Mouse (Mus musculus) spleen, adult 2 months (tissue): Measurements from ENCODE around the gene Txk. TPM values are rescaled to one million over a fixed set of nuclear protein-coding genes. Genes with fewer than 3 reads are reported as not detected.

Experiments
- DNase-seq, 2 experiments: peaks; one replicate each; pipeline versions ENCODE4 v3.0.0 to v3.0.0-alpha.2; 2012 to 2021; ENCODE audit warnings: low spot score in 2 of 2, low read depth in 1 of 2
- H3K27ac ChIP-seq: fragments of 200-500 bp; 2 replicates; pipeline ENCODE4 v1.5.1; 2012; ENCODE audit warnings: low read length, inconsistent platforms; ENCODE audit not compliant: insufficient read depth
- H3K27me3 ChIP-seq: fragments of 200-500 bp; 2 replicates; pipeline ENCODE4 v1.6.1; 2012; ENCODE audit warnings: mild to moderate bottlenecking, moderate library complexity, low read length, inconsistent platforms; ENCODE audit not compliant: control insufficient read depth, insufficient read depth
- H3K36me3 ChIP-seq: fragments of 200-500 bp; 2 replicates; pipeline ENCODE4 v1.6.1; 2012; ENCODE audit warnings: mild to moderate bottlenecking, low read length, inconsistent platforms; ENCODE audit not compliant: control insufficient read depth, insufficient read depth
- H3K4me1 ChIP-seq: fragments of 200-500 bp; 2 replicates; pipeline ENCODE4 v1.6.1; 2011; ENCODE audit warnings: inconsistent platforms; ENCODE audit not compliant: control insufficient read depth, insufficient read depth, insufficient read length
- H3K4me3 ChIP-seq: fragments of 200-500 bp; 2 replicates; pipeline ENCODE4 v1.5.1; 2011; ENCODE audit warnings: mild to moderate bottlenecking, inconsistent platforms; ENCODE audit not compliant: insufficient read depth, insufficient read length; ENCODE audit errors: extremely low read depth
- CTCF ChIP-seq: fragments of 200-500 bp; IDR thresholded peaks from 2 replicates; pipeline ENCODE4 v1.5.1; 2011; ENCODE audit warnings: mild to moderate bottlenecking, inconsistent platforms; ENCODE audit not compliant: insufficient read depth, insufficient read length, insufficient replicate concordance; ENCODE audit errors: extremely low read depth
- POLR2A ChIP-seq: fragments of 200-500 bp; IDR thresholded peaks from 2 replicates; pipeline ENCODE4 v1.6.1; 2011; ENCODE audit warnings: low read depth, low read length, inconsistent platforms
- WGBS: fragments of 180-500 bp; shearing (Covaris S2); methylation state at CpG from one replicate; pipeline ENCODE4 v1.1.7; 2018; 5-methylcytosine and 5-hydroxymethylcytosine counted together
- polyA plus RNA-seq: library from polyadenylated mRNA; depleted of rRNA; stranded (reverse); fragments of >200 nt; gene quantifications from 2 replicates; pipeline ENCODE4 v1.2.3, GENCODE M21; 2012

Gene Txk
- polyA plus RNA-seq, 1 experiment, result 4.2 TPM

DNA sequence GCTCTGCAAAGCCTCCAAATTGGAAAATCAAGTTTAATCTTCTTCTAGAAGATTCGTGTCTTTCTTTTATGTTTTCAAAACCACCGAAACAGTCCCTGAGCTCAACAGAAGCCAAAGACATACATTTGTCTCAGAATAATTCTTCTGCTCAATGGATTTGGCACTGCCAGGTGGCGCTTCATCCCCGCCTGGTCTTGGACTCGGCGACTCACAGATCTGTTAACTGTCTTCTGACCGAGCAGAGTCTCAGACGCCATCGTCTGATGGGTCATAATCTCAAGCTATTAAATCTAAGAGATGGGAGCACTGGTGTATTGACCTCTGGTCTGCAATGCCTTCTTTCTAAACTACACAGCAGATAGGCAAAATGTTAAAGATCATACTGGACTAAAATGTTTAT, 84.2 kb downstream of the Txk start:
- Histone ChIP-seq H3K36me3 (no peaks in the 10 kb centered on the region), H3K27me3 (no peaks in the 10 kb centered on the region), H3K4me3 (no peak overlapping the region), H3K4me1 (no peaks in the 10 kb centered on the region), H3K27ac (no peak overlapping the region)
- TF ChIP-seq CTCF (no peak), POLR2A (no peak)
- DNase-seq, result no peak
- WGBS, result 88% methylated on average over 9 of the region's 9 CpGs

GRCm38 (mm10) chr5:72666428-72666827, 86.1 kb downstream of the Txk start:
- no peak for DNase-seq
- Histone ChIP-seq H3K27me3 (no peaks in the 10 kb centered on the region), H3K4me3 (no peak overlapping the region), H3K27ac (no peak overlapping the region), H3K36me3 (no peaks in the 10 kb centered on the region), H3K4me1 (no peaks in the 10 kb centered on the region)
- 84% methylated on average over 7 of the region's 7 CpGs for WGBS
- TF ChIP-seq POLR2A, result no peak
- no peak for TF ChIP-seq CTCF

- Histone ChIP-seq H3K4me1 (no peaks in the 10 kb centered on the region), H3K36me3 (no peaks in the 10 kb centered on the region), H3K27me3 (no peaks in the 10 kb centered on the region), H3K4me3 (no peak overlapping the region), H3K27ac (no peak overlapping the region)
- DNase-seq, result peak; percentile 25 to 46
- WGBS, result 41% methylated on average over 5 of the region's 5 CpGs
- TF ChIP-seq CTCF (peak; percentile 62; the same call in 1 of the 2 replicates), POLR2A (no peak)
Measured at GRCm38 (mm10) chr5:72665281-72665680, 87.3 kb downstream of the Txk start.

DNA sequence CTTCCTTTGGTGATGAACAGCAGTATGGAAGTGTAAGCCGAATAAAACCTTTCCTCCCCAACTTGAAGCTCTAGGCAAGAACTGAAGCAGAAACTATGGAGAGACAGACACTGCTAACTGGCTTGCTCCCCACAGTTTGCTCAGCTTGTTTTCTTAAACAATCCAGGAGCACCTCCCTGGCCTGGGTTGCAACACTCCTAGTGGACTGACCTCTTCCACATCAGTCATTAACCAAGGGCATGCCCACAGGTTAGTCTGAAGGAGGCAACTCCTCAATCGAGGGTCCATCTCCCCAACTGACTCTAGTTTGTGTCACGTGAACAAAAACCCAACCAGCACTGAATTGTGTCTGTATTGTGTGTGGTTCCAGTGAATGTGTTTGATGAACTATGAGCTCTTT, 87.7 kb downstream of the Txk start:
- Histone ChIP-seq H3K27me3 (no peaks in the 10 kb centered on the region), H3K4me3 (no peak overlapping the region), H3K27ac (no peak overlapping the region), H3K36me3 (no peaks in the 10 kb centered on the region), H3K4me1 (no peaks in the 10 kb centered on the region)
- WGBS, result 69% methylated on average over 3 of the region's 3 CpGs
- TF ChIP-seq POLR2A (no peak), CTCF (no peak)
- no peak for DNase-seq

DNA sequence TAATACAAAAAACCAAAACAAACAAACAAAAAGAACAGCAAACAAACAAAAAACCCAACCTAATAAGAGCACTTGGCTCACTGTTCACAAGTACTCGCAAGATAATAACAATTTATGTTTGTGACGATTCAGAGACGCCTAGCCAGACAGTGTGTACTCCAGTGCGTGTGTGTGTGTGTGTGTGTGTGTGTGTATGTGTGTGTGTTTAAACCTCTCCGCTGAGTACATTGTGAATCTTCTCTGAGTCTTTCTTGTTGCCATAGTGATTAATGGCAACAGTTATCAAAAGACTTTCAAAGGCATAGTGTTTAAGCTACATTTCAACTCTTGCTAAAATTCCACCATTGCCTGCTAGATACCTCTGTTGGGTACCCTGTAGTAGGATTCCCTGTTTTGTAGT, 88.5 kb downstream of the Txk start:
- TF ChIP-seq CTCF (no peak), POLR2A (no peak)
- H3K4me3 ChIP-seq, result no peak overlapping the region
- no peak for DNase-seq
- no peaks in the 10 kb centered on the region for H3K4me1 ChIP-seq
- 93% methylated on average over 5 of the region's 5 CpGs for WGBS
- no peaks in the 10 kb centered on the region for H3K36me3 ChIP-seq
- no peak overlapping the region for H3K27ac ChIP-seq
- no peaks in the 10 kb centered on the region for H3K27me3 ChIP-seq

GRCm38 (mm10) chr5:72661051-72661781, 91.4 kb downstream of the Txk start:
- 80% methylated on average over 6 of the region's 6 CpGs for WGBS
- H3K4me1 ChIP-seq, result no peaks in the 10 kb centered on the region
- no peak for TF ChIP-seq CTCF
- no peak for TF ChIP-seq POLR2A

DNA sequence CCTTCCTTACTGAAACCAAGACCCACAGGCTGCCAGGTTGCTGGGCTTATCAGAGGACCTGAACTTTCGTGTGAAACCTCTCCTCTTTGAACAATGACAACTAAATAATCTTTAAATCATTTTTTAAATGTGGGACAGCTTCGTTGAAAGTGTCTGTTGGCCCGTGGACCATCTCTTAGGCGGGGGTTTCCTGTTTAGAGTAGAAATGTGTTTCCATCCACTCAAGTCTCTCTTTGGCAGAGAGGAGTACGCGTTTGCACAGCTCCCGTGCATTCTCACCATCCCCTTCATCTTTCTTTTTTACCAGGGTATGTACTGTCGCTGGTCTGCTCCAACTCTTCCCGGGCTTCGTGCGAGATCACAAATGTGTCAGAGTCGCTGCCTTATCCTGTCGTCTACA, 94.2 kb downstream of the Txk start:
- H3K27ac ChIP-seq, result no peak overlapping the region
- no peaks in the 10 kb centered on the region for H3K36me3 ChIP-seq
- TF ChIP-seq POLR2A (no peak), CTCF (no peak)
- 83% methylated on average over 13 of the region's 13 CpGs for WGBS
- no peaks in the 10 kb centered on the region for H3K4me1 ChIP-seq
- no peaks in the 10 kb centered on the region for H3K27me3 ChIP-seq
- no peak for DNase-seq
- no peak overlapping the region for H3K4me3 ChIP-seq

More at GRCm38 (mm10) chr5:72661051-72661781, 91.4 kb downstream of the Txk start:
- H3K27ac ChIP-seq, result no peak overlapping the region
- no peaks in the 10 kb centered on the region for H3K36me3 ChIP-seq
- no peak overlapping the region for H3K4me3 ChIP-seq
- no peaks in the 10 kb centered on the region for H3K27me3 ChIP-seq
- no peak for DNase-seq
